Mouse (Mus musculus): ENCODE results near the gene Tcf7l2.

DNA sequence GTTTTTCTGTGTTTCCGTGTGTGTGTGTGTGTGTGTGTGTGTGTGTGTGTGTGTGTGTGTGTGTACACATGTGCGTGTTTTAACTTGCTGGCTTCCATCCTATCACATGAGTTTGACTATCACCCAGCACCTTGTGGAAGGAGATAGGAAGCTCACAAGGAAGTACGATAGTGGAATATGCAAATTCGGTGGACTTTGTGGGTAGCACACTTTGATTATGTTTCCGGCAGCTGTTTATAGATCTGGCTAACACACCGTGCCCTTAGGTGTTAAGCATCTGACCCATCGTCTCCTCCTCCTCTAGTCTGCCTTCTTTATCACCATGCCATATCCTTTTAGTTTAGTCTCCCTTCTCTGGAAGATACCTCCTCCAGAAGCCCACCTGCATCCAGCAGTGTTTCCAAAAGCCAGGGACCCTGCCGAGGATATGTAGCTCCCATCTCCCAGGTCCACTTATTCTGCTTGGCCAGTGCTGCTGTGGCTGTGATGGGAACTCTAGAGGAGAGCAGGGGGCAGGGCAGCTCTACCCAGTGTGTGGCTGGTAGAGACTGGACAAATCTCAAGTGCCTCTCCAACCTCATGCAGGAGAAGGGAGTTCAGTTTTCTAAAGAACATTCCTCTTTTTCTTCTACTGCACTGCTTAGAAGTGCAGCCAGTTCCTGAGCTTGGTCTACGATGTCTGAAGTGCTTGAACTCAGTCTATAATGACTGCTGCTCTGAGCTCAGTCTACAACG lies 118.6 kb downstream of the Tcf7l2 start:
- no peak for TF ChIP-seq CTCF (conservative IDR thresholded peaks at IDR 0.05; ENCODE audit: insufficient read depth, insufficient read length, low read depth, low read length)
- TF ChIP-seq POLR2A (IDR thresholded peaks at IDR 0.05; ENCODE audit: low read depth, low read length): no peak

Data from kidney, adult 2 months (tissue).